Mouse (Mus musculus): ENCODE data around the gene Irak2.
"Not testable (repeated sequence)": the region's sequence is repeated elsewhere in the genome, so short reads cannot be mapped to it uniquely, and the experiment has no call there.

Irak2 gene

DNA sequence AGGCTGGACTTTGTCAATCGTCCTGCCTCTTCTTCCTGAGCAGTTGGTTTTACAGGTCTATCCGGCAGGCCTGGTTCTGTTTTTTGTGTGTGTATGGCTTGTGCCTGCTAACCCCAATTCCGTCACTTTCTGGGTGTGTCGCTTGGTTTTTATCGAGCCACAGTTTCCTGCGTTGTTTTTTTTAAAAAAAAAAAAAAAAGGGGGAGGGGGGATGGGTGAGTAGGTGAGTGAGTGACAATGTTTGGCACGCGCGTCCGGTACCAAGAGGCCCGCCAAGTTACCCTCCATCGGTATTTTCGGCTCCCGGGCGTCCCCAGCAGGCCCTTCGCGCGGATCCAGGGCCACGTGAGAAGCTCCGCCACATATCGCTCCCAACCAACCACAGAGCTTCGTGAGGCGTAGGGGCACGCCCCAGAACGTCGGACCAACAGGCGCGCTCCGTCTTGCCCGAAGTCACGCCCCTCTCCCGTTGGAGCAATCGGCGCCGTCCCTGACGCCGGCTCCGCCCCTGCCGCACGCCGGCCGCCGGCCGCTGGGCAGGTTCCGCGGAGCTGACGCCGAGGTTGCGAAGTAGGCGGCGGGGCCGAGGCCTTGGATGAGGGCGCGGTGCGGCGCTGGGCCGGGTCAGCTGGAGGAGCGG, 58.4 kb downstream of the Irak2 start, which contains the start of gene Tatdn2:
Tatdn2 (plus strand) TSS at position 469 of the 640 bp plus-strand sequence.
- peak; percentile 86 for DNase-seq (ENCODE audit: low read depth, low spot score)

GRCm38 (mm10) chr6:113697222-113698205, 59.2 kb downstream of the Irak2 start:
- DNase-seq (ENCODE audit: low read depth, low spot score): no peak

- DNase-seq (ENCODE audit: low read depth, low spot score): no peak
These were observed 74.5 kb downstream of the Irak2 start for GRCm38 (mm10) chr6:113712718-113713117.

GRCm38 (mm10) chr6:113713389-113713788, 75.1 kb downstream of the Irak2 start:
- DNase-seq (ENCODE audit: low read depth, low spot score): not testable (repeated sequence)

DNA sequence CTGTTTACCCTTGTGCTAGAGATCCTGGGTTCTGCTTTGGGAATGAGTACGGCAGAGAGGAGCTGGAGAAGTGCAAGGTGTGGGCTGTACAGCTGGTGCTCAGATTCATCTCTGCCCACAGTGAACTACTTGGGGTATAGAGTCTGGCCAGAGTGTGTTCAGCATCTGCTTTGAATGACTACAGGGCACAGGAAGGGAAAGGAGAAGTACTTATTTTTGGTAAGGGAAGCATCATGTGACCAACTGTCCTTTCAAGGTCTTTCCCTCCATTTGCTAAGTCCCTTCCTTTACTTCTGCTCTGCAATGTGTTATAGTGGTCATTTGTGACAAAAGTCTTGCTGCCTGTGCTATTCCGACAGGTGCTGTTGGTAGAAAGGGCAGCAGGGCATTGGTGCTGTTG, 76.0 kb downstream of the Irak2 start:
- no peak for DNase-seq (ENCODE audit: low read depth, low spot score)

- no peak for DNase-seq (ENCODE audit: low read depth, low spot score)
These were observed 76.5 kb downstream of the Irak2 start for GRCm38 (mm10) chr6:113714797-113715196.

DNA sequence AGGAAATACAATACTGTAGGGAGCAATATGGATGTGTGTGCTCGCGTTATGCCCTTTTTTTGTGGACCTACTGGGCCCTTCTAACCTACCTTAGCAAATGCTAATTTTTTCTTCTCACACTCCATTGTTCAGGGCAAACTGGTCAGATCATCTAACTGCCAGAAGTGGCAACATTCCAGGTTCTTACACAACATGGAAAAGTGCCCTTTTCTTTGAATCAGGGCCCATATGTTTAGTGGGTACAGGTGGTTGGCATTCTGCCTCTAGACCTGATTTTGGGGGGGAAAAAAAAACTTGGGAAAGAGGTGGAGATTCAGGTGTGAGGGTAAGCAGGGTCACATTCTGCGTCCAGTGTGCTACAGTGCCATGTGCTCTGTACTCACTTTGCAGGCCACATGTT, 79.3 kb downstream of the Irak2 start:
- no peak for DNase-seq (ENCODE audit: low read depth, low spot score)

DNA sequence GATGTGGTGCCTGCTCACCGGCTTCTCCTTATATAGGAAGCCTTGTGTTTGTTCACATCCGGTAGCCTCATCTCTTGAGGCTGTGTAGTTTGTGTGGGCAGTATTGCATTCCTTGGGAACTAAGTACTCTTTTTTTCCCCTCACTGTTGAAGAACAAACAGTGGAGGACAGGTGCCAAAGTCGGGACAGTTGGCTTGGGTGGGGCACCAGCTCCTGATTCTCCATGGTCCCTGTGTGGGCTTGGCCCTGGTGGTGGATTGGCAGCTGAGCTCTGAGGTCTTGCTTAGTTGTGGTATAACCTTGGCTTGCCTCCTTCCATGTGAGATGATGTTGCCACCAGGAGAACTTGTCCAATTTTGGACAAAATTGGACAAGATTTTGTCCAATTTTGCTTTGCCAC, 81.6 kb downstream of the Irak2 start, which contains the start of gene Ghrl:
Ghrl (minus strand) TSS at position 3 of the 400 bp plus-strand sequence.
- no peak for DNase-seq (ENCODE audit: low read depth, low spot score)

GRCm38 (mm10) chr6:113721061-113721460, 82.8 kb downstream of the Irak2 start:
- DNase-seq (ENCODE audit: low read depth, low spot score): no peak

GRCm38 (mm10) chr6:113728181-113728580, 89.9 kb downstream of the Irak2 start:
- no peak for DNase-seq (ENCODE audit: low read depth, low spot score)

- no peak for DNase-seq (ENCODE audit: low read depth, low spot score)
These were observed 93.0 kb downstream of the Irak2 start for GRCm38 (mm10) chr6:113731296-113731695.

DNA sequence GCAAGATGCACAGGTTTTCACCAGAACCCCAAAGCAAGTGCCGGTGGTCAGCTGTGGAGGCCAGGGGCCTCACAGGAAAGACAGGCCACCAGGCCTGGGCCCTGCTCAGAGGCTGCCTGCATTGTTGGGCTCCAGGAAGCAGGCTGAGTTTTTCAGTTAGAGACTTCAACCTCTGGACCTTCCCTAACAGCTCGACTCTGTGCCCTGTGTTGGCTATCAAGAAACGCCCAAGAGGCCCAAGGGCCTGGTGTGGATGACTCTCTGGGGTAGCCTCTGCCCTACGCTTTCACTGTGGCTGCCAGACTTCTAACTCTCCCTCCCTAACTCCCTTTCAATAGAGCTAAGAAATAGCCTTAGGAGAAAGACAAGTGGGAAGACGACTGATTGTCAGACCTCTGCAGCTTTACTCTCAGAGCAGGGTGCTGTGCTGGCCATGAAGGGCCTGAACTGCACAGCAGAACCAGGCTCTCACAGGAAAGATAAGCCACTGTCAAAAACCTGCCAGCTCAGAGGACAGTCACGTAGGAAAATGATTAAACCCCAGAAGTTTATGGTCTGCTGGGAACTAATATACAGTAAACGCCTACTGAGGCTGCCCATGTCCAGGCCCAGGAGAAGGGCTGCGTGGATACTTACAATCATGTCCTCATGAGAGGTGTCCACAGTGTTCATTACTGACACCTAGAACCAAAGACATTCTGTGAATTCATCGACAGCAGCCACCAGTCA, 99.2 kb downstream of the Irak2 start:
- DNase-seq (ENCODE audit: low read depth, low spot score): no peak

DNA sequence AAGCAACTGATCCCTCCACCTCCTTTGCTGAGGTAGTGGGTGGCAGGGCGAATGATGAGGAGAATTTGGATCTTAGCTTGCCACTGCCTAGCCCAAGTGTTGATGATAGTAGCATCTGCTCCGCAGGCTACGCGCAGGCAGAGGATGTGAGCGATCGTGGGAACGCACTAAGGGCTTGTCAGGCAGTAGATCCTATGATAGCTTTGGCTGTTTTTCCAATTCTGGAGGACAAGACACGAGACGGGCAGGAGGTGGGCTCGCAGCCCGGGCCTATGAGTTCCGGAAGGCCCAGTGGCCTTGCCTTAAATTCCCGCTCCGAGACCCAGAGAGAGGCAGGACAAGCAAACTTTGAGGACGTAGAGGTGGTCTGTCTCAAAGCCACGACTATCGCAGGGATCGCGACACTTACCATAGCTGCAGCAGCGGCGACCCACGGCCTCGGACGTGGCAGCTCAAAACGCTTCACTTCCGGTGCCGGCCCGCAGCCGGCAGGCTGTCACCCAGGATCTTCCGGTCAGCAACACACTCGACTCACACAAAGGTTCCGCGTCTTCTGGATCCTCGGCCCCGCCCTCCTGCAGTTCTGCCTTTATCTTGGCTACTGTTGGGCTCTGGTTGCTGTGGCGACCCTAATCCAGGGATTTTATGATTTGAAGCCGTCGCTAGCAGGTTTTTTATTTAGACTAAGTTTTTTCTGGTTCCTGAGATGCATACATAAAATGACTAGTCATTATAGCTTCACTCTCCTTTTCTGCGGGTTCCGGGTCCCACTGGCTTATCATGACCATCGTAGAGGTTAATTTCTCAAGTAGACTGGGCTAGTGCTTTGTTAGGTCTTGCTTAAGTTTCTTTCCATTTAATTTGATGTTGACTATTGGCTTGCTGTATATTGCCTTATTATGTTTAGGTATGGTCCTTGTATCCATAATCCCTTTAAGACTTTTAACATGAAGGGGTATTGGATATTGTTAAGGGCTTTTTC, 102.3 kb downstream of the Irak2 start, which contains the start of gene Sec13:
Sec13 (minus strand) TSS at position 508 of the 982 bp plus-strand sequence.
- peak; percentile 91 for DNase-seq (ENCODE audit: low read depth, low spot score)

- DNase-seq (ENCODE audit: low read depth, low spot score): no peak
These were observed 103.2 kb downstream of the Irak2 start for GRCm38 (mm10) chr6:113741425-113741824.

DNA sequence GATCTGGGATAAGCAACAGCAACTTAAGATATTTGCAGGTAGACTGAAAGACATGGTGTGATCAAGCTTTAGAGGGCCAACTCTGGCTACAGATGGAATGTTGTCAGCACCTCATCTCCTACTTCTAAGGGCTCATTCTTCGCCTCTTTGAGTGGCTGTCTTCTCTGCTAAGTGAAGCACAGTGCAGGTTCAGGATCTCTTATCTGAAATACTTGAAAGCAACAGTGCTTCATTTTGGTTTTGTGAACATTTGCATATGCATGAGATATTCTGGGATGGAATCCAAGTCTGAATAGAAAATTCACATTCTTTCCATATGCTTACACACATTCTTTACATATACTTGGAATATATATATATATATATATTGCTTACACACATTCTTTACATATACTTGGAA, 104.1 kb downstream of the Irak2 start:
- no peak for DNase-seq (ENCODE audit: low read depth, low spot score)

DNA sequence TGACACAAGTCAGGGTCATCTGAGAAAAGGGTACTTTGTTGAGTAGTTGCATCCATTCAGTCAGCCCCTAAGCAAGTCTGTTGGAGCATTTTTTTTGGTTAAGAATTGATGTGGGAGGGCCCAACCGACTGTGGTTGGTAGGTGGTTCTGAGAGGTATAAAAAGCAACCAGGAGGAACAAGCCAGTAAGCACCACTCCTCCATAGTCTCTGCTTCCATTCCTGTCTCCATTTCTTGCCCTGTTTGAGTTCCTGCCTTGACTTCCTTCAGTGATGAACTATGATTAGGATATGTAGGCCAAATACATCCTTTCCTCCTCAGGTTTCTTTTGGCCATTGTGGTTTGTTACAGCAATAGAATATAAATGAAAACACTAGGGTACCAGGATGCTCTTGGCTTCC, 104.8 kb downstream of the Irak2 start:
- no peak for DNase-seq (ENCODE audit: low read depth, low spot score)
